ENCODE assay signal across 21 mouse cellular contexts in the genomic region with DNA sequence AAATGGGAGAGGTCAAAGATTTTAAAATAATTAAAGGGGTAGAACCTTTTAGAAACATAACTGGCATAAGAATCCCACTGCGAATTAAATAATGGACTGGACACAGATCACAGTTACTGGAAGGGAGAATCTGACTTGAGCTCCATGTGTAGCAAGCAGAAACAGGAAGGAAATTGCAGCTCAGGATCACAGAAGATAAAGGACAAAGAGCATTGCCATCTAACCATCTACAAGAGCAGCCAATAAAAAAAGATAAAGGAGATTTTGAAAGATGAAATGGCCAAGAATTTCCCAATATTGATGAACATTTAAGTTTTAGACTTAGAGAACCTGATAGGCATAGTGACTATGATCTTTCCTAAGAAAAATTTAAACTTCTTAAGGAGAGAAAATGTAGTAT.
DNase-seq lines count a peak whose midpoint lies in the region; ATAC-seq lines count a peak whose summit lies in the region.
"Had no signal": no experiment of that assay in that cellular context is flagged by ENCODE, and none has a peak within 500 bp of the region (broad histone marks: within the 10 kb centered on the region; RNA-seq: fewer than 3 reads in every experiment).

No protein-coding gene starts in this region.

- WGBS in heart, embryonic 10.5 days = 91% methylated on average over 1 of the region's 1 CpGs

- no peaks in the 10 kb centered on the region for H3K27me3 ChIP-seq in heart, embryonic 10.5 days (ENCODE audit: insufficient read depth, poor library complexity, severe bottlenecking)
- H3K27me3 ChIP-seq: embryonic facial prominence, embryonic 12.5 days; forebrain, embryonic 13.5 days; forebrain, embryonic 15.5 days had no signal

- no peaks in the 10 kb centered on the region for H3K4me1 ChIP-seq in heart, embryonic 10.5 days
- H3K4me1 ChIP-seq: embryonic facial prominence, embryonic 10.5 days; embryonic facial prominence, embryonic 12.5 days; forebrain, embryonic 13.5 days; forebrain, embryonic 15.5 days had no signal

- no peak overlapping the region for H3K4me3 ChIP-seq in heart, embryonic 10.5 days
- H3K4me3 ChIP-seq: embryonic facial prominence, embryonic 10.5 days; embryonic facial prominence, embryonic 12.5 days; forebrain, embryonic 13.5 days; forebrain, embryonic 15.5 days had no signal

- no peak overlapping the region for H3K27ac ChIP-seq in heart, embryonic 10.5 days
- H3K27ac ChIP-seq: embryonic facial prominence, embryonic 10.5 days; embryonic facial prominence, embryonic 12.5 days; forebrain, embryonic 13.5 days; forebrain, embryonic 15.5 days had no signal

- peak; percentile 39; the same call in 1 of the 2 replicates for ATAC-seq in common myeloid progenitor, adult 5-6 weeks (replicated peaks; ENCODE audit: low read depth, poor library complexity, severe bottlenecking)
- ATAC-seq in megakaryocyte progenitor cell, adult 5-6 weeks (replicated peaks; ENCODE audit: poor library complexity) = peak; percentile 33
- ATAC-seq: activated CD4-positive, CD25-positive, alpha-beta regulatory T cell, adult 4 months; forebrain, embryonic 13.5 days; forebrain, embryonic 15.5 days; forebrain, postnatal 0 days; Patski had no signal

- no peaks in the 10 kb centered on the region for H3K9me3 ChIP-seq in heart, embryonic 10.5 days
- H3K9me3 ChIP-seq: embryonic facial prominence, embryonic 10.5 days; embryonic facial prominence, embryonic 12.5 days; forebrain, embryonic 13.5 days; forebrain, embryonic 15.5 days had no signal

- H3K36me3 ChIP-seq in heart, embryonic 10.5 days = no peaks in the 10 kb centered on the region
- H3K36me3 ChIP-seq: embryonic facial prominence, embryonic 10.5 days; embryonic facial prominence, embryonic 12.5 days; forebrain, embryonic 15.5 days had no signal

- peak; percentile 16 for DNase-seq in A20 (ENCODE audit: low read depth, low spot score)
- DNase-seq in gastrocnemius, postnatal 25 days = no peak
- no peak for DNase-seq in heart, embryonic 10.5 days (ENCODE audit: low spot score)
- DNase-seq in cerebellum, postnatal 14 days = no peak
- DNase-seq: adrenal gland, adult 2 months; adrenal gland, postnatal 10 days; adrenal gland, postnatal 25 days; cerebellum, adult 11 months; cerebellum, adult 18-20 months; cerebellum, adult 8-10 months; cerebellum, adult 9-11 months; cerebellum, postnatal 36 days; forebrain, postnatal 0 days had no signal
